Mouse (Mus musculus): ENCODE measurements at regions not wholly inside any gene's neighbourhood (a gene's known extent, or its start where the extent isn't known, plus 50 kb on each side); places are given as distances from the start of the nearest gene placed in this dataset.

DNA sequence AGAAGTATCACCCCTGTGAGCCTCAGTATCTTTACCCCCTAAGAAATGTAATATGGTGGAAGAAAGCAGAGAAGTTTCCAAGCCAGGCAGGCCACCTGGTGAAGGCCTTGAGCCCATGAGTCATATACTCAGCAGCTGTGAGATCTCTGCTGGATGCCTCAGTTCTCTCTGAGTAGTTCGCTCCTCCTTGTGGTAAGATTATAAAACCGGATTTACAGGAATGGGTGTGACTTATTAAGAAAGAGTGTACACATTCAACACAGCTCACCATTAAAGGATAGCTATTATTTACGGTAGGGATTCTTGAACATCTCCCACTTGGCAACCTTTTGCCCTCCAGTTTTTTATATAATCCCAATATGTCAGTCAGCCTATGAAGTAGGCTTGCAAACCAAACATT lies 165.2 kb upstream of the Chl1 start:
- no peak overlapping the region for H3K4me3 ChIP-seq (ENCODE audit: low read depth, low read length)
- H3K4me2 ChIP-seq (replicated peaks; ENCODE audit: low read depth), result no peak overlapping the region
- no peaks in the 10 kb centered on the region for H3K27me3 ChIP-seq (ENCODE audit: control insufficient read depth, insufficient read depth, low read length)
- TF ChIP-seq EP300 (optimal IDR thresholded peaks at IDR 0.05) (peak; percentile 66), CTCF (IDR thresholded peaks at IDR 0.05; ENCODE audit: low read depth) (peak; percentile 39)
- H3K9me3 ChIP-seq (ENCODE audit: control insufficient read depth, low read length), result no peaks in the 10 kb centered on the region
- peak overlapping the region; percentile 53; the same call in 1 of the 2 replicates for H3K27ac ChIP-seq (replicated peaks)
- WGBS, result 26% methylated on average over 3 of the region's 3 CpGs
- H3K36me3 ChIP-seq (ENCODE audit: control insufficient read depth, insufficient read depth, low read length), result no peaks in the 10 kb centered on the region
- peak; percentile 30 for DNase-seq (ENCODE audit: low spot score)
- ATAC-seq (ENCODE audit: low FRiP score, low TSS enrichment), result peak; percentile 97
- H3K9ac ChIP-seq (ENCODE audit: low read length), result no peak overlapping the region
- H3K4me1 ChIP-seq (replicated peaks; ENCODE audit: control insufficient read depth, insufficient read depth), result no peaks in the 10 kb centered on the region

GRCm38 (mm10) chr6:103352405-103353124 lies 157.8 kb upstream of the Chl1 start:
- no peak overlapping the region for H3K9ac ChIP-seq (ENCODE audit: low read length)
- DNase-seq (ENCODE audit: low spot score) (no peak), ATAC-seq (ENCODE audit: low FRiP score, low TSS enrichment) (0 out of 2 replicates have a peak, but pooled peaks have one; percentile 74)
- 57% methylated on average over 3 of the region's 3 CpGs for WGBS
- no peaks in the 10 kb centered on the region for H3K9me3 ChIP-seq (ENCODE audit: control insufficient read depth, low read length)
- no peak overlapping the region for H3K27ac ChIP-seq (replicated peaks)
- no peaks in the 10 kb centered on the region for H3K4me1 ChIP-seq (replicated peaks; ENCODE audit: control insufficient read depth, insufficient read depth)
- H3K4me3 ChIP-seq (ENCODE audit: low read depth, low read length), result no peak overlapping the region
- TF ChIP-seq CTCF (IDR thresholded peaks at IDR 0.05; ENCODE audit: low read depth), result no peak
- peak; percentile 44 for TF ChIP-seq EP300 (optimal IDR thresholded peaks at IDR 0.05)
- H3K27me3 ChIP-seq (ENCODE audit: control insufficient read depth, insufficient read depth, low read length), result no peaks in the 10 kb centered on the region
- no peaks in the 10 kb centered on the region for H3K36me3 ChIP-seq (ENCODE audit: control insufficient read depth, insufficient read depth, low read length)
- H3K4me2 ChIP-seq (replicated peaks; ENCODE audit: low read depth), result no peak overlapping the region

DNA sequence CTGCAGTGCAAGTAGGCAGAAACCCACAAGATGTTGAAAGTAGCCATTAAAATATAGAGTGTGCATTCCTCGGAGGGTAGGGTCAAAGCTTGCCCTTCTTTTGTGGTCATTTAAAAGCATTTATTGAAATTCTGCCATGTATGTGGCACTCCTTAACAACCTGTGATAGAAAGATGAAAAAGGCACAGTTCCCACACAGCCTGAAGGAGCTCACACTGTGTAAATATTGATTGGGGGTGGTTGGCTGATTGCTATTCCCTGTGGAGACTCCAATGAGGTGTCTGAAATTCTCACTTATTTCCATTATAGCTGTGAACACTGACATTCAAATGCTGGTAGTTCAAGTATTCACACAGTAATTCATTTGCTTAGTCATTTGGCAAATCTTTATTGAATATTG lies 157.0 kb upstream of the Chl1 start:
- no peaks in the 10 kb centered on the region for H3K27me3 ChIP-seq (ENCODE audit: control insufficient read depth, insufficient read depth, low read length)
- no peaks in the 10 kb centered on the region for H3K9me3 ChIP-seq (ENCODE audit: control insufficient read depth, low read length)
- H3K9ac ChIP-seq (ENCODE audit: low read length), result no peak overlapping the region
- H3K4me2 ChIP-seq (replicated peaks; ENCODE audit: low read depth), result no peak overlapping the region
- no peak for ATAC-seq (ENCODE audit: low FRiP score, low TSS enrichment)
- no peaks in the 10 kb centered on the region for H3K4me1 ChIP-seq (replicated peaks; ENCODE audit: control insufficient read depth, insufficient read depth)
- no peaks in the 10 kb centered on the region for H3K36me3 ChIP-seq (ENCODE audit: control insufficient read depth, insufficient read depth, low read length)
- DNase-seq (ENCODE audit: low spot score), result no peak
- TF ChIP-seq CTCF (IDR thresholded peaks at IDR 0.05; ENCODE audit: low read depth), result no peak
- TF ChIP-seq EP300 (optimal IDR thresholded peaks at IDR 0.05), result no peak
- WGBS, result 43% methylated on average over 1 of the region's 1 CpGs
- no peak overlapping the region for H3K4me3 ChIP-seq (ENCODE audit: low read depth, low read length)
- H3K27ac ChIP-seq (replicated peaks), result no peak overlapping the region

GRCm38 (mm10) chr6:103366782-103367491 lies 143.4 kb upstream of the Chl1 start:
- Histone ChIP-seq H3K9me3 (ENCODE audit: control insufficient read depth, low read length) (no peaks in the 10 kb centered on the region), H3K4me3 (ENCODE audit: low read depth, low read length) (no peak overlapping the region), H3K27me3 (ENCODE audit: control insufficient read depth, insufficient read depth, low read length) (no peaks in the 10 kb centered on the region), H3K4me1 (replicated peaks; ENCODE audit: control insufficient read depth, insufficient read depth) (no peaks in the 10 kb centered on the region), H3K36me3 (ENCODE audit: control insufficient read depth, insufficient read depth, low read length) (no peaks in the 10 kb centered on the region), H3K9ac (ENCODE audit: low read length) (no peak overlapping the region), H3K4me2 (replicated peaks; ENCODE audit: low read depth) (no peak overlapping the region), H3K27ac (replicated peaks) (no peak overlapping the region)
- TF ChIP-seq CTCF (IDR thresholded peaks at IDR 0.05; ENCODE audit: low read depth) (no peak), EP300 (optimal IDR thresholded peaks at IDR 0.05) (no peak)
- DNase-seq (ENCODE audit: low spot score) (no peak), ATAC-seq (ENCODE audit: low FRiP score, low TSS enrichment) (no peak)
- WGBS, result 79% methylated on average over 2 of the region's 2 CpGs

DNA sequence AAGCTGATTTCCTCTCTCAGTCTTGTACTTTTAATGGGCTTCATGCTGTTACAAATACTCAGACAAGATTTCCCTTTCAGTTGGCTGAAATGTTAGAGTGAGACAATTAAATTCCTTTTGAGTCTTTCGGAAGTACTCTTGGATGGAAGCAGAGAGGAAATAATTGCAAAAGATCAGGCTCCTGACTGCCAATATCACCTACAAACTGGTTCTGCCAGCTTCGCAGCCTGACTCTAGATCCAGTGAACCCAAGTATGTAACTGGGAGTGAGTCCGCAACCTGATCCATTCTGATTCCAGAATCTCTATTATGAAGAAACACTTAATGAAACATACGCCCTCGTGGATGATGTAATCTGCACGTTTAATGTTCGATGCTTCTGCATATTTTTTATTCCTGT lies 135.4 kb upstream of the Chl1 start:
- Histone ChIP-seq H3K4me2 (replicated peaks; ENCODE audit: low read depth) (no peak overlapping the region), H3K9me3 (ENCODE audit: control insufficient read depth, low read length) (no peaks in the 10 kb centered on the region), H3K27ac (replicated peaks) (no peak overlapping the region), H3K27me3 (ENCODE audit: control insufficient read depth, insufficient read depth, low read length) (no peaks in the 10 kb centered on the region), H3K9ac (ENCODE audit: low read length) (no peak overlapping the region), H3K4me3 (ENCODE audit: low read depth, low read length) (no peak overlapping the region), H3K36me3 (ENCODE audit: control insufficient read depth, insufficient read depth, low read length) (no peaks in the 10 kb centered on the region), H3K4me1 (replicated peaks; ENCODE audit: control insufficient read depth, insufficient read depth) (no peaks in the 10 kb centered on the region)
- ATAC-seq (ENCODE audit: low FRiP score, low TSS enrichment) (no peak), DNase-seq (ENCODE audit: low spot score) (no peak)
- TF ChIP-seq CTCF (IDR thresholded peaks at IDR 0.05; ENCODE audit: low read depth) (no peak), EP300 (optimal IDR thresholded peaks at IDR 0.05) (no peak)
- WGBS, result 61% methylated on average over 7 of the region's 7 CpGs

DNA sequence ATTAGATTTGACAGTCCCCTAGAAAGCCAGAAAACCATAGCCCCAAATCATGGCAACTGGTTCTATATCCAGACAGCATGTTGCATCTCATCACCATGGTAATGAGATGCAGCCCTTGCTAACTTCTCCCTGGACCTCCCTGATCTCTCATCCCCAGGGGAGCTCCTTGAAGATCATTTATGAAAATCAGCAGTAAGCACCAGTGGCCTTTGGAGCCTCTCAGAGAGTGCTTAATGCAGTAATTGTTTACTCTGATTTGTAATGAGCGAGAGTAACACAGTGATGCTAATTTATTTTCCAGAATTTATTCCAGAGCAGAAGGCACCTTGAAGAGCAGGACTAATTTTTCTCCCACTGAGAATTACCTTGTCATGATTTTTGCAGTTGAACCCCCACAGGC lies 133.1 kb upstream of the Chl1 start:
- H3K9ac ChIP-seq (ENCODE audit: low read length), result no peak overlapping the region
- DNase-seq (ENCODE audit: low spot score) (no peak), ATAC-seq (ENCODE audit: low FRiP score, low TSS enrichment) (no peak)
- no peaks in the 10 kb centered on the region for H3K9me3 ChIP-seq (ENCODE audit: control insufficient read depth, low read length)
- H3K27ac ChIP-seq (replicated peaks), result no peak overlapping the region
- H3K36me3 ChIP-seq (ENCODE audit: control insufficient read depth, insufficient read depth, low read length), result no peaks in the 10 kb centered on the region
- 59% methylated on average over 1 of the region's 1 CpGs for WGBS
- no peak overlapping the region for H3K4me2 ChIP-seq (replicated peaks; ENCODE audit: low read depth)
- no peak overlapping the region for H3K4me3 ChIP-seq (ENCODE audit: low read depth, low read length)
- no peaks in the 10 kb centered on the region for H3K27me3 ChIP-seq (ENCODE audit: control insufficient read depth, insufficient read depth, low read length)
- no peaks in the 10 kb centered on the region for H3K4me1 ChIP-seq (replicated peaks; ENCODE audit: control insufficient read depth, insufficient read depth)
- TF ChIP-seq CTCF (IDR thresholded peaks at IDR 0.05; ENCODE audit: low read depth), result no peak
- no peak for TF ChIP-seq EP300 (optimal IDR thresholded peaks at IDR 0.05)
